Mouse (Mus musculus): ENCODE results near the gene Retsat.

Retsat gene

GRCm38 (mm10) chr6:72590111-72590510 is 8.2 kb upstream of the Retsat start:
- DNase-seq = no peak

GRCm38 (mm10) chr6:72593011-72593803 is 5.1 kb upstream of the Retsat start:
- no peak for DNase-seq

DNA sequence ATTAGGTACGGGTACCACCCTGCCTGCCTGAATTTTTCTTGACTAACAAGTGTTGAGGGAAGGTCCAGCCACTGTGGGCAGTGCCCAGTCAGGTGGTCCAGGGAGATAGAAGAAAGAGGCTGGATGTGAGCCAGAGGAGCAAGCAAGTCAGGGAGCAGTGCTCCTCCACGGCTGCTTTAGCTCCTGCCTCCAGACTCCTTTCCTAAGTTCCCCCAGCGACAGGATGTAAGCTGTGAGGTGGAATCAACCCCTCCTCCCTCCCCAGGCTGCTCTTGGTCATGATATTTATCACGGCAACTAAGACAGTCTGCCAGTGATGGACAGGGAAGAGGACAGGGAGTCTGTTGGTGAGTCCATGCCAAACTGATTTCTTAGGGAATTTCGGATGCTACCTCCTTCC is 4.4 kb upstream of the Retsat start:
- DNase-seq = no peak

GRCm38 (mm10) chr6:72597083-72597874 is 996 bp upstream of the Retsat start:
- DNase-seq = peak; percentile 66 to 70

GRCm38 (mm10) chr6:72598791-72599557 is 699 bp downstream of the Retsat start:
- peak in 1 of 2 experiments; percentile 58 for DNase-seq

GRCm38 (mm10) chr6:72600216-72600615 is 1.9 kb downstream of the Retsat start:
- DNase-seq = no peak

DNA sequence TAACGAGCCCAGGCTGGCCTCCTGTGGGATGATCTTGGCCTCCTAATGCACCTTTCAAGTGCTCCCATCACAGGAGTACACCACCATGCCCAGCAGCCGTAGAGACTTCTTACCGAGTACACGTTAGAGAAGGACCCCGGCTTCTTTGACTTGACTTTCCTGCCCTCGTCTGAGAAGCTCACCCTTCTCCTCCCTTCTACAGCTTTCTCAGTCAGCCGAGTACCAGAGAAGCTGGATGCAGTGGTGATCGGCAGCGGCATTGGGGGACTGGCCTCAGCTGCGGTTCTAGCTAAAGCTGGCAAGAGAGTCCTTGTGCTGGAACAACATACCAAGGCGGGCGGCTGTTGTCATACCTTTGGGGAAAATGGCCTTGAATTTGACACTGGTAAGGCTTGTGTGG is 2.5 kb downstream of the Retsat start:
- DNase-seq = no peak

GRCm38 (mm10) chr6:72601732-72602131 is 3.5 kb downstream of the Retsat start:
- peak; percentile 90 to 92 for DNase-seq

DNA sequence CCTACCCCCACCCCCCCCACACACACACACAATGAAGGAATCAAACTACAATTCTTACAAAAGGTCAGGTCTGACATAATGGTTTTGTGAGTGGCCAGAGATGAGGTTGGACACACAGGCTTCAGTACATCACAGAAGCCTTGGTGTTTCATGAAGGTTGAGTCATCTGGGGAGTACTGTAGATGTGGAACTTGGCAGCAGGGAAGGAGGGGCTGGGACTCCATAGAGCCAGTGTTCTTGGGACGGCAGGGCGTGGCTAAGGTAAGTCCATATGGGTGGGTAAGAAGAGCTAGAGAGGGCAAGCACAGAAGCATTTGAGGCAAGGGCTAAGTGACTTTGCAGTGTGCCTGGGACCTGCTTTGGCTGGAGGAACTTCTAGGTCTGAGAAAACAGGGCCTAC is 5.8 kb downstream of the Retsat start:
- DNase-seq = no peak

GRCm38 (mm10) chr6:72607060-72607459 is 8.8 kb downstream of the Retsat start:
- DNase-seq = no peak

- no peak for DNase-seq
These were observed 9.4 kb downstream of the Retsat start for GRCm38 (mm10) chr6:72607676-72608075.

GRCm38 (mm10) chr6:72608662-72609184 is 10.4 kb downstream of the Retsat start:
- DNase-seq = no peak

GRCm38 (mm10) chr6:72610261-72610660 is 12.0 kb downstream of the Retsat start:
- no peak for DNase-seq

- no peak for DNase-seq
These were observed 16.9 kb downstream of the Retsat start for GRCm38 (mm10) chr6:72615151-72615550.

DNA sequence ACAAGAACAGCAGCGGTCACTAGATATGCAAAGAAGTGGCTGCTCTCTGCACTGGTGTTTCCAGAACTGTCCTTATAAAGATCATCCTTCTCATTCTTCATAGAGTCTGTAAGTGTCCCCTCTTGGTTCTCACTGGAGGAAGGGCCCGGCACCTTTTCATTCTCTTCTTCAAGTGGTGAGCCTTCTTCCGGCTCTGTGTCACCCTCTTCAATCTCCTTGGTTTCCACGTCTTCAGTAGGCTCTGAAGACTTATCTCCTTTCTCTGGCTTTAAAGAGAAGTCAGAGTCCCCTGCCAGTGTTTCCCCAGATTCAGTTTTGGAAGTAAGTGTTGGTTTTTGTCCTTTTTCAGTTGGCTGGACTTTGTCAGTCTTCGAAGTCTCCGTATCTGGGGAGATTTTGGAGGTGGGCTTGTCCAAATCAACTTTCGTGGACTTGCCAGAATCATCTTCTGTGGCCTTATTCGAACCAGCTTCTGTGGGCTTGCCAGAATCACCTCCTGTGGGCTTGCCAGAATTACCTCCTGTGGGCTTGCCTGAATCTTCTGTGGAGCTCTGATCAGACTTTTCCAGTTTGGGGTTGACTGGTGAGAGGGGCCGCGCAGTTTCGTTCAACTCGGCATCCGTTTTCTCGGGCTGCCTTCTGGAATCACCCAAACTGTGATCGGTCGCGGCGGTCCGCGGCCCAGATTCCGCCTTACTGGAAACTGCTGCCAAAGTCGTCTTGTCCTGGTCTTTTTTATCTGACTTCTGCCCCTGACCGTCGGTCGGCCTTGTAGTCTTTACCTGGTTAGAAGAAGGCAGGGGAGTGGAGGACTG is 17.5 kb downstream of the Retsat start:
- peak; percentile 28 to 32 for DNase-seq

- peak; percentile 95 to 97 for DNase-seq
These were observed 18.5 kb downstream of the Retsat start, which contains the start of gene Tgoln1 for GRCm38 (mm10) chr6:72616643-72617288. Gene Tgoln1, minus strand, starts transcription at chr6:72617000.

GRCm38 (mm10) chr6:72619734-72620532 is 21.7 kb downstream of the Retsat start:
- peak; percentile 41 to 52 for DNase-seq

GRCm38 (mm10) chr6:72620920-72621319 is 22.6 kb downstream of the Retsat start:
- no peak for DNase-seq

GRCm38 (mm10) chr6:72622917-72623316 is 24.6 kb downstream of the Retsat start:
- no peak for DNase-seq

DNA sequence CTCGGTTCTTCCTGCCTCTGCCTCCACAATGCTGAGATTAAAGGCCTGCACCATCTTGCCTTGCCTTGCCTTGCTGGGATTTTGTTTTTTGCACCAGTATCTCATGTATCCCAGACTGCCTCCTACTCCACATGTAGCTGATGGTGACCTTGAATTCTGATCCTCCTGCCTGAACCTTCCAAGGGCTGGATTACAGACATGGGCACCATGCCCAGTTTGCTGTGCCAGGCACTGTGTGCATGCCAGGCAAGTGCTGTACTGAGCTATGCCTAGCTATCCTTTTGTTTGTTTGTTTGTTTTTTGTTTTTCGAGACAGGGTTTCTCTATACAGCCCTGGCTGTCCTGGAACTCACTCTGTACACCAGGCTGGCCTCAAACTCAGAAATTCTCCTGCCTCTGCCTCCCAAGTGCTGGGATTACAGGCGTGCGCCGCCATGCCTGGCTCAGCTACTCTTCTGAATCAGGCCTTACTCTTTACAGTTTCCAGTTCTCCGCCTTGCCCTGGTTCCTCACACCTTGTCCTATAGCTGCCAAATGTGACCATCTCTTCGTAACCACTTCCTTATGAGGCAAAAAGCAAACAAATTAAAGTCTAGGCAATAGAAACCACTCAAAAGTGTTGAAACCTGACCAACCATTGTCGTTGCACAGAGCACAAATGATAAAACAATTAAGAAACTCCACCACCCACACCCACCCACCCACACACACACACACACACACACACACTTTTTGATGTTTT is 25.6 kb downstream of the Retsat start:
- no peak for DNase-seq
